Mouse (Mus musculus) neural tube, embryonic 11.5 days (tissue): ENCODE results near the gene Pip5k1c. TPM values are rescaled to one million over a fixed set of nuclear protein-coding genes. Genes with fewer than 3 reads are reported as not detected.

Source experiments
- ATAC-seq: fragments of 200-750 bp; cut with Nextera tagmentation; 2 replicates; pipeline ENCODE4 v1.8.0; 2017; ENCODE audit warnings: moderate number of reproducible peaks, mild to moderate bottlenecking, moderate TSS enrichment, moderate library complexity; ENCODE audit not compliant: insufficient read depth, low FRiP score, low TSS enrichment
- DNase-seq: peaks from one replicate; pipeline ENCODE4 v3.0.0-alpha.2; 2015; ENCODE audit warnings: low spot score
- H3K27ac ChIP-seq: fragments of 300-500 bp; sonication (generic); 2 replicates; pipeline ENCODE4 v1.5.1; 2014; ENCODE audit warnings: low read depth, mild to moderate bottlenecking, low read length
- H3K27me3 ChIP-seq: fragments of 300-500 bp; sonication (generic); 2 replicates; pipeline ENCODE4 v1.6.1; 2014; ENCODE audit warnings: mild to moderate bottlenecking, low read length, mixed read lengths; ENCODE audit not compliant: control insufficient read depth, insufficient read depth
- H3K36me3 ChIP-seq: fragments of 300-500 bp; sonication (generic); 2 replicates; pipeline ENCODE4 v1.6.1; 2014; ENCODE audit warnings: mild to moderate bottlenecking, low read length, moderate library complexity, mixed read lengths; ENCODE audit not compliant: control insufficient read depth, insufficient read depth
- H3K4me1 ChIP-seq: fragments of 300-500 bp; sonication (generic); 2 replicates; pipeline ENCODE4 v1.6.1; 2014; ENCODE audit warnings: low read length, mixed read lengths; ENCODE audit not compliant: control insufficient read depth, insufficient read depth
- H3K4me2 ChIP-seq: fragments of 300-500 bp; sonication (generic); 2 replicates; pipeline ENCODE4 v1.6.1; 2014; ENCODE audit warnings: low read depth, mild to moderate bottlenecking, moderate library complexity
- H3K4me3 ChIP-seq: fragments of 300-500 bp; sonication (generic); 2 replicates; pipeline ENCODE4 v1.5.1; 2014; ENCODE audit warnings: low read depth, low read length
- H3K9ac ChIP-seq: fragments of 300-500 bp; sonication (generic); 2 replicates; pipeline ENCODE4 v1.6.1; 2014; ENCODE audit warnings: mild to moderate bottlenecking, low read length
- H3K9me3 ChIP-seq: fragments of 300-500 bp; sonication (generic); 2 replicates; pipeline ENCODE4 v1.6.1; 2016; ENCODE audit warnings: low read length; ENCODE audit not compliant: control insufficient read depth
- WGBS: fragments of 180-500 bp; shearing (Covaris S2); extraction: QIAGEN DNeasy Blood & Tissue Kit; methylation state at CpG from one replicate; pipeline ENCODE4 v1.1.7; 2014; 5-methylcytosine and 5-hydroxymethylcytosine counted together
- microRNA-seq: library from miRNA; unstranded; fragments of <30 nt; microRNA quantifications from one replicate; pipeline ENCODE4, GENCODE M21; 2016
- polyA plus RNA-seq: library from polyadenylated mRNA; unstranded; fragments of >200 nt; fragmentation: Nextera tagmentation; extraction: Ambion mirVana; gene quantifications from 2 replicates; pipeline ENCODE4 v1.2.1, GENCODE M21; 2014

Pip5k1c gene
- polyA plus RNA-seq, 1 experiment from 2014 or later, result 64.6 TPM

GRCm38 (mm10) chr10:81366477-81367206 is 73.9 kb downstream of the Pip5k1c start:
- Histone ChIP-seq H3K36me3 (peaks cover 35% of the 10 kb centered on the region), H3K4me1 (peaks cover 30% of the 10 kb centered on the region), H3K4me3 (no peak overlapping the region), H3K27ac (no peak overlapping the region; the same call in 1 of the 2 replicates), H3K27me3 (peaks cover 15% of the 10 kb centered on the region), H3K4me2 (no peak overlapping the region), H3K9ac (no peak overlapping the region), H3K9me3 (no peaks in the 10 kb centered on the region)
- ATAC-seq (no peak), DNase-seq (no peak)
- 77% methylated on average over 6 of the region's 6 CpGs for WGBS

GRCm38 (mm10) chr10:81367207-81367495 is 74.4 kb downstream of the Pip5k1c start:
- H3K27me3 ChIP-seq, result peaks cover 15% of the 10 kb centered on the region
- peaks cover 30% of the 10 kb centered on the region for H3K4me1 ChIP-seq
- no peak overlapping the region for H3K4me2 ChIP-seq
- no peak overlapping the region for H3K4me3 ChIP-seq
- no peak for ATAC-seq
- 80% methylated on average over 6 of the region's 6 CpGs for WGBS
- peaks cover 35% of the 10 kb centered on the region for H3K36me3 ChIP-seq
- H3K27ac ChIP-seq, result no peak overlapping the region; the same call in 1 of the 2 replicates
- H3K9me3 ChIP-seq, result no peaks in the 10 kb centered on the region
- no peak overlapping the region for H3K9ac ChIP-seq
- no peak for DNase-seq

Small RNA genes within 50 kb of the gene (microRNA-seq; reads per million reads assigned to microRNA genes)
- 9.6 reads per million, percentile 21 among the genes with 10 or more reads in this experiment for gene Mir3057

Other genes with a start within 250 kb of the Pip5k1c start
- gene Sgta, start 232.8 kb upstream of the Pip5k1c start, polyA plus RNA-seq, result 248 and 262 TPM in 2 replicates
- 63.9 and 65.8 TPM in 2 replicates for gene Thop1, start 222.9 kb upstream of the Pip5k1c start, polyA plus RNA-seq
- 0.11 and 0.70 TPM in 2 replicates for gene Creb3l3, start 194.1 kb upstream of the Pip5k1c start, polyA plus RNA-seq
- gene Map2k2, start 187.0 kb upstream of the Pip5k1c start, polyA plus RNA-seq, result 212 and 240 TPM in 2 replicates
- 7.1 and 8.8 TPM in 2 replicates for gene Zbtb7a, start 157.7 kb upstream of the Pip5k1c start, polyA plus RNA-seq
- 68.3 and 68.4 TPM in 2 replicates for gene Pias4, start 125.0 kb upstream of the Pip5k1c start, polyA plus RNA-seq
- gene Eef2, start 116.3 kb upstream of the Pip5k1c start, polyA plus RNA-seq, result 463 and 504 TPM in 2 replicates
- 56.4 and 58.6 TPM in 2 replicates for gene Dapk3, start 110.0 kb upstream of the Pip5k1c start, polyA plus RNA-seq
- not detected in 2 replicates for gene 4930442H23Rik, start 109.1 kb upstream of the Pip5k1c start, polyA plus RNA-seq
- gene Nmrk2, start 90.9 kb upstream of the Pip5k1c start, polyA plus RNA-seq, result 0.12 TPM in 2 replicates
- 21.9 and 24.1 TPM in 2 replicates for gene Atcay, start 62.1 kb upstream of the Pip5k1c start, polyA plus RNA-seq
- gene Zfr2, start 59.8 kb upstream of the Pip5k1c start, polyA plus RNA-seq, result 5.8 and 6.0 TPM in 2 replicates
- gene Matk, start 40.0 kb upstream of the Pip5k1c start, polyA plus RNA-seq, result 2.0 and 3.0 TPM in 2 replicates
- gene Mrpl54, start 26.0 kb upstream of the Pip5k1c start, polyA plus RNA-seq, result 178 and 180 TPM in 2 replicates
- gene Apba3, start 26.0 kb upstream of the Pip5k1c start, polyA plus RNA-seq, result 35.3 and 39.0 TPM in 2 replicates
- gene Tjp3, start 1.4 kb upstream of the Pip5k1c start, polyA plus RNA-seq, result 2.5 and 2.8 TPM in 2 replicates
- gene Cactin, start 28.1 kb downstream of the Pip5k1c start, polyA plus RNA-seq, result 39.4 and 46.2 TPM in 2 replicates
- 1.8 and 2.9 TPM in 2 replicates for gene Tbxa2r, start 35.8 kb downstream of the Pip5k1c start, polyA plus RNA-seq
- gene Gipc3, start 50.3 kb downstream of the Pip5k1c start, polyA plus RNA-seq, result not detected in 2 replicates
- gene Hmg20b, start 57.5 kb downstream of the Pip5k1c start, polyA plus RNA-seq, result 104 and 110 TPM in 2 replicates
- 5.3 and 5.7 TPM in 2 replicates for gene Mfsd12, start 64.5 kb downstream of the Pip5k1c start, polyA plus RNA-seq
- 0.20 and 0.50 TPM in 2 replicates for gene 4930404N11Rik, start 72.9 kb downstream of the Pip5k1c start, polyA plus RNA-seq
- 112 and 120 TPM in 2 replicates for gene Fzr1, start 85.6 kb downstream of the Pip5k1c start, polyA plus RNA-seq
- 64.1 and 76.1 TPM in 2 replicates for gene Dohh, start 91.5 kb downstream of the Pip5k1c start, polyA plus RNA-seq
- gene Gm48551, start 91.5 kb downstream of the Pip5k1c start, polyA plus RNA-seq, result 1.7 and 3.0 TPM in 2 replicates
- gene Gm48552, start 96.0 kb downstream of the Pip5k1c start, polyA plus RNA-seq, result 0.97 and 1.3 TPM in 2 replicates
- 1.9 and 3.5 TPM in 2 replicates for gene Smim24, start 100.1 kb downstream of the Pip5k1c start, polyA plus RNA-seq
- 16.8 TPM in 2 replicates for gene Nfic, start 162.7 kb downstream of the Pip5k1c start, polyA plus RNA-seq
- 10.6 and 11.1 TPM in 2 replicates for gene Celf5, start 189.7 kb downstream of the Pip5k1c start, polyA plus RNA-seq
- gene Ncln, start 203.4 kb downstream of the Pip5k1c start, polyA plus RNA-seq, result 66.2 and 74.2 TPM in 2 replicates
- gene S1pr4, start 207.2 kb downstream of the Pip5k1c start, polyA plus RNA-seq, result 0.45 and 0.58 TPM in 2 replicates
- gene Gna15, start 231.3 kb downstream of the Pip5k1c start, polyA plus RNA-seq, result 0.41 TPM in 2 replicates